In genomic region chr2:31741728-31742127, GRCm38 (mm10) we compare ENCODE assay signal across 15 mouse cellular contexts. TPM values are rescaled to one million over a fixed set of nuclear protein-coding genes. Genes with fewer than 3 reads are reported as not detected.
DNase-seq lines count a peak whose midpoint lies in the region; TF ChIP-seq lines count a peak whose summit lies in the region.
"Had no signal": no experiment of that assay in that cellular context is flagged by ENCODE, and none has a peak within 500 bp of the region (broad histone marks: within the 10 kb centered on the region; RNA-seq: fewer than 3 reads in every experiment).

No protein-coding gene starts in this region.

- H3K27ac ChIP-seq in heart, adult 2 months: peak overlapping the region; percentile 36; the same call in 1 of the 2 replicates
- peak overlapping the region; percentile 72; the same call in 1 of the 2 replicates for H3K27ac ChIP-seq in layer of hippocampus, adult 2 months
- H3K27ac ChIP-seq in olfactory bulb, adult 2 months (ENCODE audit: insufficient read depth, low read depth, low read length): peak overlapping the region; percentile 70
- H3K27ac ChIP-seq: embryonic facial prominence, embryonic 12.5 days; forebrain, embryonic 12.5 days; hindbrain, embryonic 10.5 days; kidney, postnatal 0 days; neural tube, embryonic 13.5 days had no signal

- intact Hi-C loops in heart, adult 2 months (cut with DNase I): no loop called here

- no peaks in the 10 kb centered on the region for H3K27me3 ChIP-seq in heart, adult 2 months (ENCODE audit: control insufficient read depth, insufficient read depth, low read length)
- H3K27me3 ChIP-seq: embryonic facial prominence, embryonic 12.5 days; forebrain, embryonic 12.5 days; neural tube, embryonic 13.5 days had no signal

- no peak overlapping the region for H3K4me3 ChIP-seq in heart, adult 2 months
- no peak overlapping the region for H3K4me3 ChIP-seq in layer of hippocampus, adult 2 months
- no peak overlapping the region for H3K4me3 ChIP-seq in olfactory bulb, adult 2 months (ENCODE audit: insufficient read depth, low read depth, low read length)
- H3K4me3 ChIP-seq: embryonic facial prominence, embryonic 12.5 days; forebrain, embryonic 12.5 days; hindbrain, embryonic 10.5 days; neural tube, embryonic 13.5 days had no signal

- no peak for TF ChIP-seq EP300 in heart, adult 2 months (IDR thresholded peaks at IDR 0.05; ENCODE audit: insufficient read depth, low read depth, low read length)

- TF ChIP-seq POLR2A in heart, adult 2 months (IDR thresholded peaks at IDR 0.05; ENCODE audit: insufficient read depth, low read depth, low read length): no peak
- no peak for TF ChIP-seq POLR2A in olfactory bulb, adult 2 months (IDR thresholded peaks at IDR 0.05; ENCODE audit: insufficient read depth, low read depth, low read length)

- H3K4me1 ChIP-seq in heart, adult 2 months (ENCODE audit: control insufficient read depth, insufficient read depth, low read length): peaks cover 6% of the 10 kb centered on the region
- H3K4me1 ChIP-seq in olfactory bulb, adult 2 months (ENCODE audit: control insufficient read depth, insufficient read depth, low read length): peaks cover 15% of the 10 kb centered on the region

- no peaks in the 10 kb centered on the region for H3K79me2 ChIP-seq in heart, adult 2 months (replicated peaks; ENCODE audit: control insufficient read depth, insufficient read depth, low read length)

- no peak overlapping the region for H3K9ac ChIP-seq in heart, adult 2 months (ENCODE audit: low read depth, low read length)
- H3K9ac ChIP-seq: embryonic facial prominence, embryonic 12.5 days; forebrain, embryonic 12.5 days; neural tube, embryonic 13.5 days had no signal

- DNase-seq in heart, adult 2 months: no peak
- DNase-seq in heart, adult 18-20 months: no peak
- DNase-seq in layer of hippocampus, adult 2 months (ENCODE audit: low spot score in 2 of 2): no peak
- no peak for DNase-seq in layer of hippocampus, postnatal 36 days
- peak; percentile 46 for DNase-seq in ZHBTc4 (ENCODE audit: low read depth, low spot score)
- DNase-seq in frontal cortex, adult 2 months (ENCODE audit: extremely low spot score in 1 of 2, low spot score in 1 of 2): no peak
- DNase-seq in cerebellum, adult 9-10 months: no peak
- DNase-seq: gastrocnemius, postnatal 10 days; thymus, postnatal 14 days had no signal

- H3K36me3 ChIP-seq in heart, adult 2 months (ENCODE audit: control insufficient read depth, insufficient read depth, low read length): no peaks in the 10 kb centered on the region
- H3K36me3 ChIP-seq: embryonic facial prominence, embryonic 12.5 days; forebrain, embryonic 12.5 days; neural tube, embryonic 13.5 days had no signal

- WGBS in heart, adult 2 months: 86% methylated on average over 1 of the region's 1 CpGs
- 36% methylated on average over 1 of the region's 1 CpGs for whole genome bisulfite sequencing in olfactory bulb, adult 2 months

- peak; percentile 26 for TF ChIP-seq CTCF in heart, adult 2 months (IDR thresholded peaks at IDR 0.05)
- TF ChIP-seq CTCF in layer of hippocampus, adult 2 months (conservative IDR thresholded peaks at IDR 0.05): peak; percentile 36
- TF ChIP-seq CTCF in olfactory bulb, adult 2 months (IDR thresholded peaks at IDR 0.05; ENCODE audit: insufficient read depth, low read depth, low read length): no peak

RNA-seq across cellular contexts. Expression of gene Abl1, which starts 53.6 kb away (rescaled TPM):
- 10 to 100 TPM; 29.4 to 31.8 TPM for total RNA-seq in heart, adult 2 months (2021)
- polyA plus RNA-seq in heart, adult 2 months (2012; rRNA removed): 27.5 and 39.9 TPM in 2 replicates
- 10 to 100 TPM; 25.5 to 26.5 TPM for total RNA-seq in heart, adult 18-20 months (2021)
- 10 to 100 TPM; 44.1 to 44.7 TPM for total RNA-seq in layer of hippocampus, adult 2 months (2021)
- 10 to 100 TPM; 44.8 to 46.3 TPM for total RNA-seq in layer of hippocampus, postnatal 36 days (2021)
- polyA plus RNA-seq in olfactory bulb, adult 2 months (2012; ENCODE audit: insufficient read depth, insufficient read length, low replicate concordance, missing spikeins): not detected in 2 replicates
- polyA plus RNA-seq in frontal cortex, adult 2 months (2012; rRNA removed): 35.2 and 39.5 TPM in 2 replicates
